Mouse (Mus musculus) forebrain, embryonic 16.5 days (tissue): ENCODE data around the gene Kif5c. TPM values are rescaled to one million over a fixed set of nuclear protein-coding genes. Genes with fewer than 3 reads are reported as not detected.

Source experiments
- ATAC-seq: fragments of 200-750 bp; cut with Nextera tagmentation; 2 replicates; pipeline ENCODE4 v1.8.0; 2017; ENCODE audit warnings: mild to moderate bottlenecking, moderate library complexity
- H3K27ac ChIP-seq: fragments of 300-500 bp; sonication (generic); 2 replicates; pipeline ENCODE4 v1.5.1; 2014; ENCODE audit warnings: low read length, control low read depth
- H3K27me3 ChIP-seq: fragments of 300-500 bp; sonication (generic); replicated peaks from 2 replicates; pipeline ENCODE4 v1.6.1; 2014; ENCODE audit warnings: low read length; ENCODE audit not compliant: control insufficient read depth, insufficient read depth
- H3K36me3 ChIP-seq: fragments of 300-500 bp; sonication (generic); 2 replicates; pipeline ENCODE4 v1.6.1; 2014; ENCODE audit not compliant: control insufficient read depth, insufficient read depth
- H3K4me1 ChIP-seq: fragments of 300-500 bp; sonication (generic); replicated peaks from 2 replicates; pipeline ENCODE4 v1.6.1; 2014; ENCODE audit warnings: low read length; ENCODE audit not compliant: control insufficient read depth, insufficient read depth
- H3K4me2 ChIP-seq: fragments of 300-500 bp; sonication (generic); 2 replicates; pipeline ENCODE4 v1.6.1; 2014; ENCODE audit warnings: mild to moderate bottlenecking, low read length, control low read depth
- H3K4me3 ChIP-seq: fragments of 300-500 bp; sonication (generic); replicated peaks from 2 replicates; pipeline ENCODE4 v1.5.1; 2014; ENCODE audit warnings: mild to moderate bottlenecking, low read length, control low read depth
- H3K9ac ChIP-seq: fragments of 300-500 bp; sonication (generic); replicated peaks from 2 replicates; pipeline ENCODE4 v1.6.1; 2014; ENCODE audit warnings: low read depth, low read length, control low read depth
- H3K9me3 ChIP-seq: fragments of 300-500 bp; sonication (generic); 2 replicates; pipeline ENCODE4 v1.6.1; 2016; ENCODE audit warnings: low read length; ENCODE audit not compliant: control insufficient read depth
- WGBS: fragments of 180-500 bp; shearing (Covaris S2); extraction: QIAGEN DNeasy Blood & Tissue Kit; methylation state at CpG from one replicate; pipeline ENCODE4 v1.1.7; 2014; 5-methylcytosine and 5-hydroxymethylcytosine counted together
- polyA plus RNA-seq: library from polyadenylated mRNA; unstranded; fragments of >200 nt; fragmentation: Nextera tagmentation; extraction: Ambion mirVana; gene quantifications from 2 replicates; pipeline ENCODE4 v1.2.1, GENCODE M21; 2015

Kif5c gene
- polyA plus RNA-seq, 1 experiment from 2014 or later: 180 TPM

GRCm38 (mm10) chr2:49771172-49771571 is 152.1 kb downstream of the Kif5c start:
- no peak for ATAC-seq
- 79% methylated on average over 11 of the region's 11 CpGs for WGBS
- Histone ChIP-seq H3K36me3 (peaks cover 23% of the 10 kb centered on the region), H3K9ac (no peak overlapping the region), H3K9me3 (no peaks in the 10 kb centered on the region), H3K27ac (no peak overlapping the region), H3K4me1 (no peaks in the 10 kb centered on the region), H3K27me3 (no peaks in the 10 kb centered on the region), H3K4me3 (no peak overlapping the region), H3K4me2 (no peak overlapping the region)

- H3K4me1 ChIP-seq: peaks cover 7% of the 10 kb centered on the region; the same call in 1 of the 2 replicates
- no peaks in the 10 kb centered on the region for H3K9me3 ChIP-seq
- no peak overlapping the region for H3K4me3 ChIP-seq
- H3K4me2 ChIP-seq: no peak overlapping the region
- 73% methylated on average over 10 of the region's 10 CpGs for WGBS
- H3K9ac ChIP-seq: no peak overlapping the region
- 0 out of 2 replicates have a peak overlapping the region, but pooled peaks have one; percentile 6 for H3K27ac ChIP-seq
- ATAC-seq: no peak
- H3K27me3 ChIP-seq: no peaks in the 10 kb centered on the region
- H3K36me3 ChIP-seq: peaks cover 13% of the 10 kb centered on the region
Observed at GRCm38 (mm10) chr2:49773194-49773931, 154.3 kb downstream of the Kif5c start.

- ATAC-seq: no peak
- Histone ChIP-seq H3K27me3 (no peaks in the 10 kb centered on the region), H3K4me1 (peaks cover 7% of the 10 kb centered on the region; the same call in 1 of the 2 replicates), H3K4me3 (no peak overlapping the region), H3K27ac (no peak overlapping the region), H3K36me3 (peaks cover 10% of the 10 kb centered on the region), H3K4me2 (no peak overlapping the region), H3K9ac (no peak overlapping the region), H3K9me3 (no peaks in the 10 kb centered on the region)
Observed at GRCm38 (mm10) chr2:49774180-49774579, 155.1 kb downstream of the Kif5c start.

- Histone ChIP-seq H3K9me3 (no peaks in the 10 kb centered on the region), H3K4me3 (no peak overlapping the region), H3K27ac (no peak overlapping the region), H3K4me2 (no peak overlapping the region), H3K36me3 (peaks cover 2% of the 10 kb centered on the region; the same call in 1 of the 2 replicates), H3K9ac (no peak overlapping the region), H3K4me1 (peaks cover 7% of the 10 kb centered on the region; the same call in 1 of the 2 replicates), H3K27me3 (no peaks in the 10 kb centered on the region)
- ATAC-seq: no peak
- 94% methylated on average over 4 of the region's 4 CpGs for WGBS
Observed at GRCm38 (mm10) chr2:49775187-49775586, 156.1 kb downstream of the Kif5c start.

GRCm38 (mm10) chr2:49775735-49776134 is 156.6 kb downstream of the Kif5c start:
- Histone ChIP-seq H3K4me2 (no peak overlapping the region), H3K9ac (no peak overlapping the region), H3K27me3 (no peaks in the 10 kb centered on the region), H3K4me3 (no peak overlapping the region), H3K36me3 (peaks cover 2% of the 10 kb centered on the region; the same call in 1 of the 2 replicates), H3K4me1 (peaks cover 7% of the 10 kb centered on the region; the same call in 1 of the 2 replicates), H3K27ac (no peak overlapping the region), H3K9me3 (no peaks in the 10 kb centered on the region)
- no peak for ATAC-seq

GRCm38 (mm10) chr2:49776407-49776806 is 157.3 kb downstream of the Kif5c start:
- no peak overlapping the region for H3K9ac ChIP-seq
- H3K9me3 ChIP-seq: no peaks in the 10 kb centered on the region
- no peak overlapping the region; the same call in 1 of the 2 replicates for H3K27ac ChIP-seq
- H3K36me3 ChIP-seq: 0 out of 2 replicates have a peak, but pooled peaks cover 2% of the 10 kb centered on the region
- peaks cover 7% of the 10 kb centered on the region; the same call in 1 of the 2 replicates for H3K4me1 ChIP-seq
- peak; percentile 45; the same call in 1 of the 2 replicates for ATAC-seq
- H3K4me3 ChIP-seq: no peak overlapping the region
- H3K4me2 ChIP-seq: no peak overlapping the region
- WGBS: 77% methylated on average over 4 of the region's 4 CpGs
- H3K27me3 ChIP-seq: no peaks in the 10 kb centered on the region

GRCm38 (mm10) chr2:49787376-49788050 is 168.4 kb downstream of the Kif5c start, which contains the start of gene Lypd6b:
TSS of gene Lypd6b (plus strand) at chr2:49787688.
- peak; percentile 62 for ATAC-seq
- Histone ChIP-seq H3K9me3 (no peaks in the 10 kb centered on the region), H3K4me1 (peaks cover 10% of the 10 kb centered on the region), H3K4me3 (peak within 1 kb of the TSS; percentile 61), H3K4me2 (peak within 1 kb of the TSS; percentile 99), H3K36me3 (no peaks in the 10 kb centered on the region), H3K27ac (no peak within 1 kb of the TSS), H3K9ac (peak within 1 kb of the TSS; percentile 82), H3K27me3 (peaks cover 5% of the 10 kb centered on the region; the same call in 1 of the 2 replicates)
- WGBS: under 1% methylated on average over 76 of the region's 79 CpGs

- no peak for ATAC-seq
- Histone ChIP-seq H3K4me2 (peak overlapping the region; percentile 99), H3K9me3 (no peaks in the 10 kb centered on the region), H3K9ac (peak overlapping the region; percentile 82), H3K4me1 (peaks cover 10% of the 10 kb centered on the region), H3K27ac (no peak overlapping the region), H3K27me3 (peaks cover 5% of the 10 kb centered on the region; the same call in 1 of the 2 replicates), H3K4me3 (peak overlapping the region; percentile 61), H3K36me3 (no peaks in the 10 kb centered on the region)
- WGBS: under 1% methylated on average over 14 of the region's 14 CpGs
Observed at GRCm38 (mm10) chr2:49788051-49788418, 168.9 kb downstream of the Kif5c start.

- Histone ChIP-seq H3K4me1 (peaks cover 10% of the 10 kb centered on the region), H3K27ac (no peak overlapping the region), H3K9ac (no peak overlapping the region), H3K4me3 (no peak overlapping the region), H3K27me3 (peaks cover 5% of the 10 kb centered on the region; the same call in 1 of the 2 replicates), H3K4me2 (no peak overlapping the region), H3K9me3 (no peaks in the 10 kb centered on the region), H3K36me3 (no peaks in the 10 kb centered on the region)
- 28% methylated on average over 3 of the region's 3 CpGs for WGBS
- ATAC-seq: no peak
Observed at GRCm38 (mm10) chr2:49788643-49789042, 169.5 kb downstream of the Kif5c start.
